Mouse (Mus musculus) heart, postnatal 25 days (tissue): ENCODE data around the gene Dnajb8. TPM values are rescaled to one million over a fixed set of nuclear protein-coding genes. Genes with fewer than 3 reads are reported as not detected.

ENCODE experiments used
- DNase-seq: peaks from one replicate; pipeline ENCODE4 v3.0.0; 2022; ENCODE audit warnings: low spot score
- intact Hi-C: fragments of 180-260 bp; cut with DNase I; formaldehyde crosslinking; loops from one replicate; pipeline ENCODE4 v1.15.1; 2025
- total RNA-seq, 2 experiments: library from RNA; stranded (reverse); gene quantifications; 2 replicates each; pipeline ENCODE4 v1.2.3; 2021

The Dnajb8 gene
- total RNA-seq, 2 experiments from 2014 or later, result not detected

- peak; percentile 86 for DNase-seq
- intact Hi-C loops, result no loop called here
Observed at GRCm38 (mm10) chr6:88198070-88198940, 23.8 kb upstream of the Dnajb8 start.

- intact Hi-C loops, result no loop called here
- DNase-seq, result peak; percentile 4
Observed at GRCm38 (mm10) chr6:88199001-88199717, 22.9 kb upstream of the Dnajb8 start.

- peak; percentile 5 for DNase-seq
Observed at GRCm38 (mm10) chr6:88199718-88200692, 22.1 kb upstream of the Dnajb8 start.

GRCm38 (mm10) chr6:88200693-88201609 lies 21.1 kb upstream of the Dnajb8 start:
- DNase-seq, result no peak
- intact Hi-C loops, result no loop called here

More at GRCm38 (mm10) chr6:88199718-88200692, 22.1 kb upstream of the Dnajb8 start:
- intact Hi-C loops, result no loop called here

GRCm38 (mm10) chr6:88201926-88202700 lies 20.0 kb upstream of the Dnajb8 start:
- intact Hi-C loops, result loop anchor here (2.0 kb wide), 1 partner anchor 67 kb away; no protein-coding TSS in a partner anchor
- no peak for DNase-seq

- intact Hi-C loops, result loop anchor here (2.0 kb wide), 1 partner anchor 68 kb away; no protein-coding TSS in a partner anchor
- peak; percentile 65 for DNase-seq
Observed at GRCm38 (mm10) chr6:88202921-88203690, 19.0 kb upstream of the Dnajb8 start.

GRCm38 (mm10) chr6:88203791-88204405 lies 18.2 kb upstream of the Dnajb8 start:
- no peak for DNase-seq
- intact Hi-C loops, result loop anchor here (2.0 kb wide), 1 partner anchor 69 kb away; no protein-coding TSS in a partner anchor

GRCm38 (mm10) chr6:88204531-88205385 lies 17.3 kb upstream of the Dnajb8 start:
- intact Hi-C loops, result no loop called here
- peak; percentile 53 for DNase-seq

- intact Hi-C loops, result no loop called here
- DNase-seq, result no peak
Observed at GRCm38 (mm10) chr6:88205386-88205700, 16.7 kb upstream of the Dnajb8 start.

GRCm38 (mm10) chr6:88205937-88206336 lies 16.1 kb upstream of the Dnajb8 start:
- intact Hi-C loops, result no loop called here
- no peak for DNase-seq

- DNase-seq, result no peak
- intact Hi-C loops, result no loop called here
Observed at GRCm38 (mm10) chr6:88206566-88206965, 15.5 kb upstream of the Dnajb8 start.

- intact Hi-C loops, result no loop called here
- no peak for DNase-seq
Observed at GRCm38 (mm10) chr6:88207403-88208033, 14.6 kb upstream of the Dnajb8 start.

- DNase-seq, result no peak
- intact Hi-C loops, result no loop called here
Observed at GRCm38 (mm10) chr6:88208321-88208720, 13.7 kb upstream of the Dnajb8 start.

- intact Hi-C loops, result no loop called here
- no peak for DNase-seq
Observed at GRCm38 (mm10) chr6:88209453-88209852, 12.6 kb upstream of the Dnajb8 start.

GRCm38 (mm10) chr6:88210182-88210581 lies 11.9 kb upstream of the Dnajb8 start:
- no peak for DNase-seq
- intact Hi-C loops, result no loop called here

GRCm38 (mm10) chr6:88215797-88216196 lies 6.3 kb upstream of the Dnajb8 start:
- DNase-seq, result no peak
- intact Hi-C loops, result no loop called here
